15 mouse cellular contexts compared by ENCODE assay signal in genomic region chr14:21631665-21632200, GRCm38 (mm10).
A peak's percentile ranks its signal among the peaks of the same experiment; 100 is the strongest.
DNase-seq lines count a peak whose midpoint lies in the region; ATAC-seq and TF ChIP-seq lines count a peak whose summit lies in the region.
"Had no signal": no experiment of that assay in that cellular context is flagged by ENCODE, and none has a peak within 500 bp of the region (broad histone marks: within the 10 kb centered on the region; RNA-seq: fewer than 3 reads in every experiment).

No protein-coding gene starts in this region.

- no peaks in the 10 kb centered on the region for H3K27me3 ChIP-seq in hindbrain, embryonic 12.5 days
- no peaks in the 10 kb centered on the region for H3K27me3 ChIP-seq in midbrain, embryonic 13.5 days
- H3K27me3 ChIP-seq: liver, embryonic 15.5 days had no signal

- H3K36me3 ChIP-seq in hindbrain, embryonic 12.5 days = peaks cover 42% of the 10 kb centered on the region
- peaks cover 44% of the 10 kb centered on the region for H3K36me3 ChIP-seq in midbrain, embryonic 13.5 days

- intact Hi-C loops in gastrocnemius, adult 2 months (cut with DNase I) = no loop called here

- no peak overlapping the region for H3K27ac ChIP-seq in gastrocnemius, adult 2 months
- H3K27ac ChIP-seq in hindbrain, embryonic 12.5 days = 0 out of 2 replicates have a peak overlapping the region, but pooled peaks have one; percentile 30
- 0 out of 2 replicates have a peak overlapping the region, but pooled peaks have one; percentile 10 for H3K27ac ChIP-seq in midbrain, embryonic 13.5 days
- H3K27ac ChIP-seq: heart, adult 2 months; liver, embryonic 15.5 days had no signal

- ATAC-seq in hindbrain, embryonic 12.5 days (ENCODE audit: low FRiP score) = no peak
- no peak for ATAC-seq in midbrain, embryonic 13.5 days

- no peak overlapping the region for H3K4me2 ChIP-seq in hindbrain, embryonic 12.5 days (replicated peaks)
- no peak overlapping the region for H3K4me2 ChIP-seq in midbrain, embryonic 13.5 days (replicated peaks)
- H3K4me2 ChIP-seq: liver, embryonic 15.5 days had no signal

- peaks cover 2% of the 10 kb centered on the region; the same call in 1 of the 2 replicates for H3K4me1 ChIP-seq in hindbrain, embryonic 12.5 days
- peaks cover 13% of the 10 kb centered on the region for H3K4me1 ChIP-seq in midbrain, embryonic 13.5 days (replicated peaks)
- H3K4me1 ChIP-seq: liver, embryonic 15.5 days had no signal

- TF ChIP-seq CTCF in gastrocnemius, adult 2 months (IDR thresholded peaks at IDR 0.05) = no peak
- TF ChIP-seq CTCF in brain, embryonic 14.5 days (IDR thresholded peaks at IDR 0.05; ENCODE audit: borderline replicate concordance, extremely low read depth, insufficient read depth, insufficient read length) = no peak

- H3K4me3 ChIP-seq in gastrocnemius, adult 2 months = no peak overlapping the region
- H3K4me3 ChIP-seq in hindbrain, embryonic 12.5 days = no peak overlapping the region
- H3K4me3 ChIP-seq in midbrain, embryonic 13.5 days (replicated peaks) = no peak overlapping the region
- H3K4me3 ChIP-seq: heart, adult 2 months; liver, embryonic 15.5 days had no signal

- peak; percentile 10 for DNase-seq in gastrocnemius, adult 18-20 months (ENCODE audit: low spot score)
- DNase-seq in gastrocnemius, adult 2 months = no peak
- peak; percentile 38 for DNase-seq in brain, embryonic 14.5 days (ENCODE audit: low read depth)
- DNase-seq in layer of hippocampus, adult 8-10 months (ENCODE audit: low spot score in 2 of 2) = no peak
- DNase-seq in cerebellum, adult 18-20 months = no peak
- DNase-seq in adrenal gland, adult 8-10 months = no peak
- DNase-seq: cerebellum, postnatal 10 days; heart, adult 2 months; kidney, adult 18-20 months; lung, postnatal 14 days; right cerebral cortex, postnatal 14 days; thymus, adult 2 months had no signal

- no peak overlapping the region for H3K9ac ChIP-seq in hindbrain, embryonic 12.5 days
- H3K9ac ChIP-seq in midbrain, embryonic 13.5 days (replicated peaks) = no peak overlapping the region
- H3K9ac ChIP-seq: liver, embryonic 15.5 days had no signal

- 75% methylated on average over 5 of the region's 5 CpGs for WGBS in hindbrain, embryonic 12.5 days
- 55% methylated on average over 5 of the region's 5 CpGs for WGBS in midbrain, embryonic 13.5 days

- TF ChIP-seq POLR2A in brain, embryonic 14.5 days (IDR thresholded peaks at IDR 0.05; ENCODE audit: borderline replicate concordance, extremely low read depth, insufficient read depth, insufficient read length, poor library complexity, severe bottlenecking) = no peak

- no peaks in the 10 kb centered on the region for H3K9me3 ChIP-seq in hindbrain, embryonic 12.5 days (replicated peaks)
- H3K9me3 ChIP-seq in midbrain, embryonic 13.5 days = no peaks in the 10 kb centered on the region
- H3K9me3 ChIP-seq: liver, embryonic 15.5 days had no signal

Comparison
In these comparisons a context has a peak if more than half of its experiments do, and no peak if none do; other contexts are left out.
1. DNase-seq: peak in gastrocnemius, adult 18-20 months (single experiment) and brain, embryonic 14.5 days (single experiment); none in gastrocnemius, adult 2 months (single experiment), layer of hippocampus, adult 8-10 months (0 of 2), cerebellum, adult 18-20 months (0 of 2) and adrenal gland, adult 8-10 months (single experiment).